Mouse (Mus musculus): Measurements from ENCODE around the gene Dab2ip. TPM values are rescaled to one million over a fixed set of nuclear protein-coding genes. Genes with fewer than 3 reads are reported as not detected.

Gene Dab2ip
- polyA plus RNA-seq, 1 experiment from 2014 or later: 54.9 TPM

DNA sequence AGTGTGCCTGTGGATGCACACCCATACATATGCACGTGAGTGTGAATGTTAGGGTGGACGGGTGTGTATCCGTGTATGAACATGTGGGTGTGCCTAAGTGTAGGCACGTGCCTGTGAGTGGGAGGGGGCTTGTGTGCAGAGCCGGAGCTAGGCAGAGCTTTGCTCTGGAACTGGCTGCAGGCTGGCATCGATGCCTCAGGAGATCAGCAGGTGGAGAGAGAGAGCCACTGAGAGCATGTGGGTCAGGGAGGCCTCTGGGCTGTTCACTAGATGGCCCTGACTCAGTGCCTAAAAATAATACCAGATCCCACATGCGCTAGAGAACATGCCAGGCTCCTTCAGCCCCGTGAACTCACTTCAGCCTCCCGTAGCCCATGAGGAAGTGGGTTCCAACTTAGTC lies 51.3 kb downstream of the Dab2ip start:
- no peak overlapping the region for H3K27ac ChIP-seq
- H3K36me3 ChIP-seq: no peaks in the 10 kb centered on the region
- WGBS: 47% methylated on average over 9 of the region's 9 CpGs
- H3K27me3 ChIP-seq (replicated peaks): no peaks in the 10 kb centered on the region
- H3K4me2 ChIP-seq (replicated peaks): no peak overlapping the region
- no peak overlapping the region for H3K9ac ChIP-seq
- peaks cover 61% of the 10 kb centered on the region for H3K4me1 ChIP-seq (replicated peaks)
- no peaks in the 10 kb centered on the region for H3K9me3 ChIP-seq
- no peak overlapping the region for H3K4me3 ChIP-seq (replicated peaks)
- peak; percentile 47 for ATAC-seq

DNA sequence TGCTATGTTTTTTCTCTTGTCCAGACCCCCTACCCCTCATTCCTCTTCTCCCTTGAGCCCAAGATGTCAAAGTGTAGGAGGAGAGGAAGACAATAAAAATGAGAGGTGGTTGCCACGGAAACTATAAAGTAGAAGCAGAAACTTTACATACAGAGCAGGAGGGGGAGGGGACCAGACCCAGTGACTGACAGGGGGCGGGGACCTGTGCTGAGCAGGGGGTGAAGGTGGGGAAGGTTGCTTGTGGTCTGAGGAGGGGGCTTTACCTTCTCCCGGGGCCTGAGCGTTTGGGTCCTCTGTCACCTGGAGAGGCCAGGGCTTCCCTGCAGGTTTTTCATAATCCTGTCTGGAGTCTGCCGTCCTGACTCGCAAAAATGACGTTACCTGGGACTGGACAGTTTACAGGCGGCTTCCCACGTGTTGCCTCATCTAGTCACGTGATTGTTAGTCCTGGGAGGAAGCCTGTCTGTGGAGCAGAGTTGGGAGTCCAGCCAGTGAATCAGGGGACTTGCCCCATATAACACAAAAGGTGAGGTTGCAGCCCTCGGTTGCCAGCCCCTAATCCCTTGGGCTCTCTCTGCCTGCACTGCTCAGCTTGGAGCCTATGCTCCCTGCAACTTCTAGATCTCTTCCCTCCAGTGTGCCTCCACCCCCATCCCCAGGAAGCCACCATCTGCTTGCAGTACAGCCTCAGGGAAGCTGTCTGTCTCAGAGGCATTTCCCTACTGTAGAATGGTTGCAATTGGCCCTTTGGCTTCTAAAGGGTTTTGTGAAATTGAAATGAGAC lies 52.3 kb downstream of the Dab2ip start:
- WGBS: 15% methylated on average over 11 of the region's 11 CpGs
- Histone ChIP-seq H3K4me3 (replicated peaks) (0 out of 2 replicates have a peak overlapping the region, but pooled peaks have one; percentile 9), H3K36me3 (no peaks in the 10 kb centered on the region), H3K9ac (no peak overlapping the region), H3K4me1 (replicated peaks) (peaks cover 67% of the 10 kb centered on the region), H3K9me3 (no peaks in the 10 kb centered on the region), H3K4me2 (replicated peaks) (peak overlapping the region; percentile 44), H3K27me3 (replicated peaks) (no peaks in the 10 kb centered on the region), H3K27ac (0 out of 2 replicates have a peak overlapping the region, but pooled peaks have one; percentile 7)
- ATAC-seq: peak; percentile 57

DNA sequence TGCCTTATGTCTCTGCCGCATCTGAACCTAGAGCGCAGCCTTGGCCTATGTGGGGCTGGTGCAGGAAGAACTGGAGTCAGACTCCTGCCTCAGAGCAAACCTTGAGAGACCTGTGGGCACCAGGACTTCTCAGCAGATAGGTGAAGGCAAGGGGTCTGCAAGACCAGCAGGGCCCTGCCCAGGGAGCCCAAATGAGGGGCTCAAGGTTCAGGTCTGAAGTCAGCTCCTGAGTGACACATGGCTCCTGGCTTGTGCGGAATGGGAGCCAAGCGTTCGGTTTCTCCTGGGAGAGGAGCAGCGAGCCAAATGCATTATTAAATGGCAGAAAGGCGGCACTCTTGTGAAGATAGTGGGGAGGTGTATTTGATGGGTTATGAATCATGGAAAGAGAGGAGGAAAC lies 52.9 kb downstream of the Dab2ip start:
- H3K27ac ChIP-seq: 0 out of 2 replicates have a peak overlapping the region, but pooled peaks have one; percentile 7
- no peak for ATAC-seq
- no peak overlapping the region for H3K4me3 ChIP-seq (replicated peaks)
- H3K9me3 ChIP-seq: no peaks in the 10 kb centered on the region
- no peaks in the 10 kb centered on the region for H3K27me3 ChIP-seq (replicated peaks)
- no peaks in the 10 kb centered on the region for H3K36me3 ChIP-seq
- no peak overlapping the region for H3K9ac ChIP-seq
- H3K4me1 ChIP-seq (replicated peaks): peaks cover 73% of the 10 kb centered on the region
- 90% methylated on average over 7 of the region's 7 CpGs for WGBS
- H3K4me2 ChIP-seq (replicated peaks): no peak overlapping the region

DNA sequence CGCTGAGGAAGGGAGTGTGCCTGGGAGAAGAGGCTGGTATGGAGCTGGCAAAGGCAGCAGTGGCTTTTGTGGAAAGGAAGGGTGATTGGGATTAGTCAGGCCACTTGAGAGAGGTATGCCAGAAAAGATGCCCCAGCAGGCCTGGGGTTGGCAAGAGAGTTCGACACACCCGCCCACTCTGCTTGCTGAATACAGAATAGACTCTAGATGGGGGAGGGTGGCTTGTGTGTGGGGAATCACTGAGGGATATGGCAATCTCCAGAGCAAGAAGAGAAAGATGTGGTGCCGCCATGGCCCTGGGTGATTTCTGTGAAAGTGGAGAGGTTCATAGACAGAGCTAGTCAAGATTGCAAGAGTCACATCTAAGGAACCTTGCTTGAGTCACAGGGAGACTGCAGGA lies 53.6 kb downstream of the Dab2ip start:
- Histone ChIP-seq H3K4me2 (replicated peaks) (no peak overlapping the region), H3K4me1 (replicated peaks) (peaks cover 75% of the 10 kb centered on the region), H3K36me3 (no peaks in the 10 kb centered on the region), H3K9me3 (no peaks in the 10 kb centered on the region), H3K9ac (no peak overlapping the region), H3K4me3 (replicated peaks) (no peak overlapping the region), H3K27me3 (replicated peaks) (no peaks in the 10 kb centered on the region), H3K27ac (no peak overlapping the region)
- ATAC-seq: no peak
- 96% methylated on average over 4 of the region's 4 CpGs for WGBS

DNA sequence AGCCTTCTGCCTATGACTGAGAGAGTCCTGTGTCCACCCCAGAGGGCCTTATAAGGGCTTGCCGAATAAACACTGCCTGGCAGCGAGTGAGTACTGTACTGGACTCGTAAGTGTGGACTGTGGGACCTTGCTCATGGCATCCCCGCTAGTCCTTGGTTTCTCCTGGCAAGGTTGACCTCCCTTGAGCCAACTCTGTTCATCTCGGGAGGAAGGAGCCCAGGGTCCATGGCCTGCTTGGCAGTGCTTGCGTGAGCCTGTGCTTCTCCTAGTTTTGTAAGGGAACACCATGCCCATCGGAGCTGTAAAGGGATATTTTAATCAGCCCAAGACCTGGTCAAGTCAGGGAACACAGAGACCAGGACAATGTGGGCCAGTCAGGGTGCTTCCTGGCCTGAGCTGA lies 54.2 kb downstream of the Dab2ip start:
- Histone ChIP-seq H3K27ac (no peak overlapping the region), H3K9ac (no peak overlapping the region), H3K36me3 (no peaks in the 10 kb centered on the region), H3K4me2 (replicated peaks) (no peak overlapping the region), H3K4me3 (replicated peaks) (no peak overlapping the region), H3K9me3 (no peaks in the 10 kb centered on the region), H3K27me3 (replicated peaks) (no peaks in the 10 kb centered on the region), H3K4me1 (replicated peaks) (peaks cover 76% of the 10 kb centered on the region)
- 84% methylated on average over 7 of the region's 7 CpGs for WGBS
- no peak for ATAC-seq

DNA sequence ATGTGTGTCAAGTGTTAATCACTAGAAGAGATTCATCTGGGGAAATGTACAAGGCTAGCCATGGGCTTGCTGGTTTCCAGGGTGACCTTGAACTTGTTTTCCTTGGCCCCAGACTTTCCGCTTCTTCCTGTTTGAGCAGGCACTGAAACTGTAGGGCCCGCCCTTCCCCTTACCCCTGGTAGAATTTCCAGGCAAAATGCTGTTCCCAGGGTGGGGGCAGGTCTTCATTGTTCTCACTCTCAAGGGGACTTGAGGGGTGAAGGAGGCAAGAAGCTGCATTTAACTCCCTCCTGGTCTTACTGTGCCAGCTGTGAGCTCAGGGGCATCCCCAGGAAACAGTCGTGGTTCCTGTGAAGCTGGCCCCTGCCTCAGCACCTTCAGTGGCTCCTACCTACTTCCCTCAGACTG lies 55.9 kb downstream of the Dab2ip start:
- Histone ChIP-seq H3K4me3 (replicated peaks) (no peak overlapping the region), H3K4me1 (replicated peaks) (peaks cover 78% of the 10 kb centered on the region), H3K9me3 (no peaks in the 10 kb centered on the region), H3K4me2 (replicated peaks) (no peak overlapping the region), H3K36me3 (no peaks in the 10 kb centered on the region), H3K27ac (0 out of 2 replicates have a peak overlapping the region, but pooled peaks have one; percentile 32), H3K27me3 (replicated peaks) (no peaks in the 10 kb centered on the region), H3K9ac (no peak overlapping the region)
- ATAC-seq: no peak
- WGBS: 49% methylated on average over 3 of the region's 3 CpGs

DNA sequence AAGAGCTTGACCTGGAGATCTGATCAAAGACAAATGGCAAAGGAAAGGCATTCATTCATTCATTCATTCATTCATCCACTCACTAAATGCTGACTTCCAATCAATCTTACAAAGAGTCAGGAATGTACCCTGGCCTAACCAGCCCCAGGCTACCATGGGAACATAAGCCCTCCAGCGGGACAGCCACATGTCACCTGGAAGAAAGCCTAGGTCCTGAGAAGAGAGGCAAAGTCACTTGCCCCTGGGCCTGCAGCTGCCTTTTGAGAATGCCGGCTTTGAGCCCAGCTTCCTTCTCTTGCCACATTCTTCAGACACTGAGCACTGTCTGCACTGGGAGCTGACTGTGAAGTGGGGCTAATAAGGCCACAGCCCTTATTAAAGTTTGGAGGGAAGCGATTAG lies 56.3 kb downstream of the Dab2ip start:
- Histone ChIP-seq H3K4me3 (replicated peaks) (no peak overlapping the region), H3K9me3 (no peaks in the 10 kb centered on the region), H3K27ac (0 out of 2 replicates have a peak overlapping the region, but pooled peaks have one; percentile 32), H3K36me3 (no peaks in the 10 kb centered on the region), H3K9ac (no peak overlapping the region), H3K4me1 (replicated peaks) (peaks cover 80% of the 10 kb centered on the region), H3K27me3 (replicated peaks) (no peaks in the 10 kb centered on the region), H3K4me2 (replicated peaks) (no peak overlapping the region)
- WGBS: 74% methylated on average over 3 of the region's 3 CpGs
- no peak for ATAC-seq

DNA sequence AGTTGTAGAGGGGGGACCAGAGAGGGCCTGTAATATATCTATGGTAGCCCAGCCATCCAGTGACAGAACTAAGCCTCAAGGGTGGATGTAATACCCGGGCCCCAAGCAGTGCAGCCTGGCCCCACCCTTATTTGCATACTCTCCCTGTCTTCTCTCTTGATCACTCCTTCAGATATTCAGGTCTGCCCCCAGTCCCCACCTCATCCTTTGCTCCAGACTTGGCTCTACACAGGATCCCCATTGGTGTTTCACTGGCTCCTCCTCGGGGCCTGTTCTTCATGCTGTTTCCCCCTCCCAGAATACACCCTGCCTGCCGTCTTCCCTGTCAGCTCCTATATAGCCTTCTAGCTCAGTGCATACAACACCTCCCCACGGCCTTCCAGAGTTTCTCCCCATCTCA lies 57.3 kb downstream of the Dab2ip start:
- Histone ChIP-seq H3K9me3 (no peaks in the 10 kb centered on the region), H3K27me3 (replicated peaks) (no peaks in the 10 kb centered on the region), H3K4me2 (replicated peaks) (no peak overlapping the region), H3K36me3 (no peaks in the 10 kb centered on the region), H3K27ac (peak overlapping the region; percentile 78; the same call in 1 of the 2 replicates), H3K4me1 (replicated peaks) (peaks cover 80% of the 10 kb centered on the region), H3K9ac (no peak overlapping the region), H3K4me3 (replicated peaks) (no peak overlapping the region)
- ATAC-seq: no peak
- WGBS: 48% methylated on average over 4 of the region's 4 CpGs

DNA sequence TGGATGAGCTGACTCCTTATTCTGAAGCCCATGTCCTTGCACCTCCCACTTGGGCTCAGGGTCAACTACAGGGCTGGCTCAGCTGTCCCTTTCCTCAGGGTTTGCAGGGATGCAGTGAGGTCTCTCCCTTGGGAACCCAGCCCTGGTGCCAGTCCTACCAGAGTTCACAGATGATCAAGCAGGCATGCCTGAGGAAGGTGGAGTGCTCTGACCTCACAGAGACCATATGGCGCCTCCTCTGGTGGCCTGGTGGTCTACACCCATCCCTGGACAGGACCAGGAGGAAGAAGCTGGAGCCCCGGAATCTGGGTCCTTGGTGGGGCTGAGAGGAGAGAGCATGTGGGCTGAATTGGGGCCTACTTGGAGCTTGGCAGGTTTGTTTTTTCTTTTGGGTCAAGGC lies 57.9 kb downstream of the Dab2ip start:
- Histone ChIP-seq H3K9ac (no peak overlapping the region), H3K9me3 (no peaks in the 10 kb centered on the region), H3K27me3 (replicated peaks) (no peaks in the 10 kb centered on the region), H3K4me1 (replicated peaks) (peaks cover 80% of the 10 kb centered on the region), H3K4me2 (replicated peaks) (no peak overlapping the region), H3K4me3 (replicated peaks) (no peak overlapping the region), H3K27ac (peak overlapping the region; percentile 78), H3K36me3 (no peaks in the 10 kb centered on the region)
- no peak for ATAC-seq
- 63% methylated on average over 2 of the region's 2 CpGs for WGBS

DNA sequence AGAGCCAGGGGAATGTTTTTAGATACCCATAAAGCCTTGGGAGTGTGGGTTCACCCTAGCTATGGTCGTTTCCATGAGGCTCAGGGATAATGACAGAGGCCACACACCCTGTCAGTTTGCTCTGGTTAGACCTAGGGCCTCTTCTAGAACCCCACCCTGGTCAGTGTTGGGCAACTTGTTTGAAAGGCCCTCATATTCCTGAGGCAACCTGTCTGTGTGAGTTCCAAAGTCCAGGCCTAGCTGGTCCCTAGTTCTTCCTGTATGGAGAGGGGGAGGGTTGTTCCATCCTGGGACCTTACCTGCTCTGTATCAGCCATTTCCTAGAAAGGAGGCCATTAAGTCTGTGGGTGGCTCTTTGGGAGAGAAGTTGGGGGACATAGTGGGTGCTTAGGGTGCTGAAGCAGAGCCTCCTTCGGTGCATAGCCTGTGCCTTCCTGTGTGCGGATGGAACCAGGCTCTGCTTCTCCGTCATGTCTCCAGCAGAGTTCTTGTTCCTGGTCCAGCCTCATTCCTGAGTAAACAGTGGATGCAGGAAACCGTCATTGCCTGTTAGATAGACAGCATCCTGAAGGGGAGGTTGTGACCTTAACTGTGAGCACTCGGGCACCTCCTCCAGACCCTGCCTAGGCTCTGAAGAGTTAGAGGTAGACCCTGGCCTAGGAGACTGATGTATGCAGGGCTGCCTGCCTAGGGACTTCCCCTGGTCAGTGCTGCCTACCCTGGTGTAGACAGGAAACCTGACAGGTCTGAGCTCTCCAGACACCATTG lies 59.0 kb downstream of the Dab2ip start:
- Histone ChIP-seq H3K4me2 (replicated peaks) (peak overlapping the region; percentile 14), H3K9me3 (no peaks in the 10 kb centered on the region), H3K36me3 (no peaks in the 10 kb centered on the region), H3K4me3 (replicated peaks) (no peak overlapping the region), H3K27ac (peak overlapping the region; percentile 78), H3K9ac (no peak overlapping the region), H3K27me3 (replicated peaks) (no peaks in the 10 kb centered on the region), H3K4me1 (replicated peaks) (peaks cover 83% of the 10 kb centered on the region)
- ATAC-seq: peak; percentile 84
- 51% methylated on average over 6 of the region's 6 CpGs for WGBS

DNA sequence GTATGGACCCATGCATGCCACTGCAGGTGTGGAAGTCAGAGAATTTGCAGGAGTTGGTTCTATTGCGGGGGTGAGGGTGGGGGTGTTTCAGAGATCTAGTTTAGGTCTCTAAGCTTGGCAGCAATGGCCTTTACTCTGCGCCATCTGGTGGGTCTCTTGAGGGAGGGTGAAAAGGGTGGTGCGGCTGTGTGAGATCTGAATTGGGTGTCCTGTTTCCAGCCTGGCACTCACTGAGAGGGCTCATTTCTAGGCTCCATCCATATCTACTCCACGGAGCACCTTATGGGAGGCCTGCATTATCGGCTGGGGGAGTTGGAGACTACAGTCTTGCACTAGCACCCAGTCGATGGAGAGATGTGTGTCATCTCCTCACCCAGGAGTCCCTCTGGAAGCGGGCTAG lies 60.9 kb downstream of the Dab2ip start:
- no peaks in the 10 kb centered on the region for H3K36me3 ChIP-seq
- H3K4me2 ChIP-seq (replicated peaks): no peak overlapping the region
- H3K4me3 ChIP-seq (replicated peaks): no peak overlapping the region
- H3K27me3 ChIP-seq (replicated peaks): no peaks in the 10 kb centered on the region
- no peaks in the 10 kb centered on the region for H3K9me3 ChIP-seq
- 0 out of 2 replicates have a peak overlapping the region, but pooled peaks have one; percentile 26 for H3K9ac ChIP-seq
- H3K27ac ChIP-seq: peak overlapping the region; percentile 74
- no peak for ATAC-seq
- WGBS: 69% methylated on average over 7 of the region's 7 CpGs
- H3K4me1 ChIP-seq (replicated peaks): peaks cover 79% of the 10 kb centered on the region

DNA sequence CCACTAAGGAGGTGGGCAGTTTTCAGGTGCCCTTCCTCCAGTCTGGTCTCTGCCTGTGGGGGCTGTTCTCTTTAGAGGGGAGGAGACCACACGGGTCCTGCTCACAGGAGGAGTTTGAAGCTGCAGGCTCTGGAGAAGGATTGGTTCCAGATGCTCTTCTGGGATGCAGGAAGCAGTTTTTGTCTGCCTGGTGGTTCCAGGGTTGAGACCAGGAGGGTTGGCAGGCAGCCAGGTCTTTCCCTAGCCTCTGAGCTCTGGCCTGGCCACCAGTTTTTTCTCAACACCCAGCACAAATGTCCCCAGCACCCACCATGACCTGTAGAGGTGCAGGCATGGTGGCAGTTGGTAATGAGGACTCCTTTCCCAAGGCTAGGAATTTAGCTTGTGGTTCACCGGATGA lies 61.5 kb downstream of the Dab2ip start:
- Histone ChIP-seq H3K9ac (0 out of 2 replicates have a peak overlapping the region, but pooled peaks have one; percentile 26), H3K4me3 (replicated peaks) (no peak overlapping the region), H3K9me3 (no peaks in the 10 kb centered on the region), H3K4me2 (replicated peaks) (peak overlapping the region; percentile 61; the same call in 1 of the 2 replicates), H3K27ac (peak overlapping the region; percentile 74), H3K27me3 (replicated peaks) (no peaks in the 10 kb centered on the region), H3K4me1 (replicated peaks) (peaks cover 79% of the 10 kb centered on the region), H3K36me3 (no peaks in the 10 kb centered on the region)
- no peak for ATAC-seq
- WGBS: 24% methylated on average over 2 of the region's 2 CpGs

Data from intestine, embryonic 15.5 days (tissue).